Mouse (Mus musculus): ENCODE measurements around the gene Mical2. TPM values are rescaled to one million over a fixed set of nuclear protein-coding genes. Genes with fewer than 3 reads are reported as not detected.

Gene Mical2
- polyA plus RNA-seq, 1 experiment from 2014 or later = 105 TPM

DNA sequence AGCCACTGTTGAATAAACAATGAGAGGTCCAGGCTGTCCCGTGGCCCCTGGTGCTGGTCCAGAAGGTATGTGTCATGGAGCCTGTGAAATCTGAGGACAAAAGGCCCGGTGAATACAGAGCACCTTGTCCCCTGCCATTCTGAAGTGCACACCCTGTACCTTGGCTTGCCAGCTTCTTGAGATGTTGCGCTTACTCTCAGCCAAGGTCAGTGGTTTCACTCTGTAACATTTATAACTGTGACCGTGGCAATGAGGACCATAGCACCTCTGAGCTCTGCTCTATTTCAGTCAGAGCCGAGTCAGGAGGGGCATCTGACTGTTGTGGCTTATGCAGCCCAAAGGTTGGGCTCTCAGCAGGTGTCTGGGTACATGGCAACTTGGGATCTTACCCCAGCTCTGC, 31.4 kb upstream of the Mical2 start:
- H3K27ac ChIP-seq (replicated peaks) = no peak overlapping the region
- no peak overlapping the region for H3K9ac ChIP-seq
- H3K36me3 ChIP-seq = no peaks in the 10 kb centered on the region
- no peaks in the 10 kb centered on the region for H3K27me3 ChIP-seq (replicated peaks)
- WGBS = 57% methylated on average over 5 of the region's 5 CpGs
- peaks cover 14% of the 10 kb centered on the region for H3K4me1 ChIP-seq
- no peak overlapping the region for H3K4me3 ChIP-seq
- H3K4me2 ChIP-seq = no peak overlapping the region
- ATAC-seq (ENCODE audit: extremely low read depth, insufficient number of reproducible peaks, low FRiP score, low TSS enrichment) = no peak
- H3K9me3 ChIP-seq = no peaks in the 10 kb centered on the region

DNA sequence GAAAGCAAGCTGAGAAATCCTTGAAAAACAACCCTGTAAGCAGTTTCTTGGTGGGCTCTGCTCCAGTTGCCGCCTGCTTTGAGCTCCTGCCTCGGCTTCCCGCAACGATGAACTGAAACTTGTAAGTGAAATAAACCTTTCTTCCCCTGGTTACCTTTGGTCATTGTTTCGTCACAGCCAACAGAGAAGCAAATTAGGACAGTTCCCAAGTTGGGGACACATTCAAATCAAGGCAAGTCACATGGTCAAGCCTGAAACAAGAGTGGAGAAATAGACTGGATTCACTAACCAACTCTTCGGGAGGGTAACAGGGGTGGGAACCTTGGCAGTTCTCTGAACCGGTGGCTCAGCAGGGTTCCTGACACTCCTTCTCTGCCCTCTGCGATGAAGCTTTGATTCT, 28.2 kb upstream of the Mical2 start:
- Histone ChIP-seq H3K36me3 (no peaks in the 10 kb centered on the region), H3K9me3 (no peaks in the 10 kb centered on the region), H3K4me1 (peaks cover 13% of the 10 kb centered on the region), H3K4me3 (no peak overlapping the region), H3K4me2 (no peak overlapping the region), H3K9ac (no peak overlapping the region), H3K27me3 (replicated peaks) (no peaks in the 10 kb centered on the region), H3K27ac (replicated peaks) (no peak overlapping the region)
- no peak for ATAC-seq (ENCODE audit: extremely low read depth, insufficient number of reproducible peaks, low FRiP score, low TSS enrichment)
- WGBS = 66% methylated on average over 8 of the region's 8 CpGs

DNA sequence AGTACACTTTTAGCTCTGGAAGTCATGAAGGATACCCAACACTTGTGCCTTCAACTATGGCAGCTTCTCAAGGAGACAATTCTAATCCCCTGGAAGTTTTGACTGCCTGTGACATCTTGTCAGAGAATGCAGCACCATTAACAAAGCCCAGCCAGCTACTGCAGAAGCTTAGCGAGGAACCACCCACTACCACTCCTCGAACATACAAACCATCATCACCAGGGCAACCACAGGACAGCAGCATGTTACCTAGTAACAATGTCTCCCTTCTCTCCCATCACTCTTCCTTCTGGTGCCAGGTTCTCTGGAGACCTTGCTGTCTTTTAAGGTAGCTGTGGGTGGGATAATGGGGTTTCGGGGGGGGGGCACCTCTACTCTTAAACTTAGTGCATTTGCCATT, 26.3 kb upstream of the Mical2 start:
- Histone ChIP-seq H3K4me1 (peaks cover 32% of the 10 kb centered on the region), H3K4me3 (no peak overlapping the region), H3K9me3 (no peaks in the 10 kb centered on the region), H3K27ac (replicated peaks) (no peak overlapping the region), H3K36me3 (no peaks in the 10 kb centered on the region), H3K4me2 (no peak overlapping the region), H3K9ac (no peak overlapping the region), H3K27me3 (replicated peaks) (no peaks in the 10 kb centered on the region)
- no peak for ATAC-seq (ENCODE audit: extremely low read depth, insufficient number of reproducible peaks, low FRiP score, low TSS enrichment)
- 67% methylated on average over 3 of the region's 3 CpGs for WGBS

DNA sequence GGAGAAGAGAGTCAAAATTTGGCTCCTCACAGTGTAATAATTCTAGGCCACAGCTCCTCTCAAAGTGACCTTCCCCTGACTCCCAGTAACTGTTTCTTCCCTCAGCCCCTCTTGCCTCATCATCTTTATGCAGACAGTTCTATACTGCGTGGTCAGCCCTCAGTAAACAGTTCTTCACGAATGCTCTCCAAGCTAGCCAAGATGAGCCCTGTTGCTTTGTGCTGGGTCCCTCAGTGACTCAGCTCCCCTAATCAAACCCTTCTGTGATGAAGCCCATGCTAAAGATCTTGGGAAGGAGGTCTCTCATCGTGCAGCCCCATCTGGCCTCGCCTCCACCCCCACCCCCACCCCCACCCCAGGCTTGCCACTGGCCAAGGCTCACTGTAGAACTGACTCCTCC, 24.9 kb upstream of the Mical2 start:
- ATAC-seq (ENCODE audit: extremely low read depth, insufficient number of reproducible peaks, low FRiP score, low TSS enrichment) = no peak
- Histone ChIP-seq H3K4me1 (peaks cover 43% of the 10 kb centered on the region), H3K9ac (no peak overlapping the region), H3K9me3 (no peaks in the 10 kb centered on the region), H3K36me3 (no peaks in the 10 kb centered on the region), H3K27ac (replicated peaks) (no peak overlapping the region), H3K4me3 (no peak overlapping the region), H3K4me2 (no peak overlapping the region), H3K27me3 (replicated peaks) (no peaks in the 10 kb centered on the region)
- 53% methylated on average over 4 of the region's 4 CpGs for WGBS

DNA sequence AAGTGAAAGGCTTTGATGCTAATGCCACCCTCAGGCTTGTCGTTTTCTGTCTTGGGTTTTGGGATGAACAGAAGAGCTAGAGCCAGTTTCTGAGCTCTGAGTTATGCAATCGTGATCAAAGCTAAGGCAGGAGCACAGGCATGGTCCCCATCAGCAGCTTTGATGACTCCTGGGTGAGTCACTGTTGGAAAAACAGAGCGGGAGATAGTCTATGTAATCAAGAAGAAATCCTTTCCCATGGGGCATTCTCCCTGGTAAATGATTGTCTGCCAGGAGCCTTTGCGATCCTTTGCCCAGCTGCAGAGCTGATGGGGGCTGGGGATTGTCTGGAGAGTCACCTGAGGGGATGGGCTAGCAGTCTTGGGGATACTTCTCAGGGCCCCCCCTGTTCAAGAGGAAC, 23.5 kb upstream of the Mical2 start:
- Histone ChIP-seq H3K27me3 (replicated peaks) (no peaks in the 10 kb centered on the region), H3K9me3 (no peaks in the 10 kb centered on the region), H3K4me1 (peaks cover 43% of the 10 kb centered on the region), H3K36me3 (no peaks in the 10 kb centered on the region), H3K9ac (no peak overlapping the region), H3K27ac (replicated peaks) (no peak overlapping the region), H3K4me2 (no peak overlapping the region), H3K4me3 (no peak overlapping the region)
- WGBS = 43% methylated on average over 4 of the region's 4 CpGs
- no peak for ATAC-seq (ENCODE audit: extremely low read depth, insufficient number of reproducible peaks, low FRiP score, low TSS enrichment)

DNA sequence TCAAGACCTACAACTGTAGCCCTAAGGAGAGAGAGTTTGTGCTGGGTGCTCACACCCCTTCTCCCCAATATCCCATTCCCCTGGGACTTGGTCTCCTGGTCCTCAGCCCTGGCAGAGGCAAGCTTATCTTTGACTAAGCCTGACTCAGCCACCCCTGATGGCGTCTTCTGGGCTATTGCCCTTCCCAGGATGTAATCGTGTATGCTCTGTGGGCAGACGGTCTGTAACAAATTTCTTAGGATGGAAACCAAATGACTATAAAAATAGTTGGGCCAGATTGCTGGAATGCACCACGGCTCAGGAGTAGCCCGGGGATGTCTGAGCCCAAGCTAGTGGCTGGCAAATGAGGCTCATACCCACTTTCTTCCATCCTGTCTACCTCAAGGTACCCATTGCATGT, 22.8 kb upstream of the Mical2 start:
- H3K27me3 ChIP-seq (replicated peaks) = no peaks in the 10 kb centered on the region
- no peak overlapping the region for H3K4me2 ChIP-seq
- 72% methylated on average over 5 of the region's 5 CpGs for WGBS
- H3K9me3 ChIP-seq = no peaks in the 10 kb centered on the region
- H3K4me3 ChIP-seq = no peak overlapping the region
- no peaks in the 10 kb centered on the region for H3K36me3 ChIP-seq
- peaks cover 42% of the 10 kb centered on the region for H3K4me1 ChIP-seq
- no peak overlapping the region for H3K27ac ChIP-seq (replicated peaks)
- H3K9ac ChIP-seq = no peak overlapping the region
- no peak for ATAC-seq (ENCODE audit: extremely low read depth, insufficient number of reproducible peaks, low FRiP score, low TSS enrichment)

DNA sequence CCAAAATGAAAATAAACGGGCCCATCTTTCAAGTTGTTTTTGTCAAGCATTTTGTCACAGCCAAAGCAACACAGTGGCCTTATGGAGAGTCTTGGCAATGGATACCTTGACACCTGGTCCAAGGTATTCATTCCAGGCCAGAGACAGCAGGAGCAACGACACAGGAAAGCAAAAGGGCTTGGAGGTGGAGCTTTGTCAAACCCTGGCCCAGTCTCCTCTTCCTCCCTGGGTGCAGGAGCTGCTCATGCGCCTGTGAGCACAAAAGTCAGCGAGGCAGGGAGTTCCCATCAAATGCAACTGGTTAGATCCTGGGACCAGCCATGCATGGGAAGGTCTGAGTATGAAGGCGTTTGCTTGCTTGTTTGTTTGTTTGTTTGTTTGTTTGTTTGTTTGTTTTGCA, 21.7 kb upstream of the Mical2 start:
- no peak overlapping the region; the same call in 1 of the 2 replicates for H3K4me2 ChIP-seq
- no peaks in the 10 kb centered on the region for H3K27me3 ChIP-seq (replicated peaks)
- 64% methylated on average over 5 of the region's 5 CpGs for WGBS
- peak overlapping the region; percentile 93 for H3K27ac ChIP-seq (replicated peaks)
- no peak for ATAC-seq (ENCODE audit: extremely low read depth, insufficient number of reproducible peaks, low FRiP score, low TSS enrichment)
- H3K36me3 ChIP-seq = no peaks in the 10 kb centered on the region
- H3K9me3 ChIP-seq = no peaks in the 10 kb centered on the region
- H3K9ac ChIP-seq = 0 out of 2 replicates have a peak overlapping the region, but pooled peaks have one; percentile 66
- H3K4me1 ChIP-seq = peaks cover 48% of the 10 kb centered on the region
- no peak overlapping the region for H3K4me3 ChIP-seq

DNA sequence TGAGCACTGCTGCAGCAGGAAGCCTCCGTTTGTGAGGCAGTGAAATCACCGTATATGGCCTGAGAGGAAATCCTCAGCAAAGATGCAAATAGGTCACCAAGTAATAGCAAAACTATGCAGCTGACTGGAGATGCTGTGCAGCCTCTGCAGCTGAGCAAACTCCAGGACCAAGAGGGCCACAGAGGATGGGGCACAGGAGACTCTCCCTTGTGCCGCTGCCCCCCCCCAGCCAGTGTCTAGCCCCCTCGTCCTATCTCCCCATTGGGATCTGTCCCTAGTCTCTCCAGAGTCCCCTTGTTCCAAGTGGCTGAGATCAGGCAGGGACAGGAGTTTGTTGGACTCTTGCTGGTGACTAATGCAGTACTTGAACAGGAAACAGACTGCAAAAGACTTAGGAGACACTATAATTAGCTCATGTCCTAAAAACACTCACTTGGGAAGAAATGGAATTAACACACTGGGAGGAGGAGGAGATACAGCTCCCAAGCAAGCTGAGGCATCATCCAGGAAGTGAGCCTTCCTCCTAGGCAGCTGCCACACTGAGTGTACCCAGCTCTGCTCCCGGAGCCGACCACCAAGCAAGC, 21.2 kb upstream of the Mical2 start:
- Histone ChIP-seq H3K27ac (replicated peaks) (peak overlapping the region; percentile 93), H3K4me2 (peak overlapping the region; percentile 31; the same call in 1 of the 2 replicates), H3K9ac (peak overlapping the region; percentile 66), H3K4me3 (no peak overlapping the region), H3K27me3 (replicated peaks) (no peaks in the 10 kb centered on the region), H3K36me3 (no peaks in the 10 kb centered on the region), H3K4me1 (peaks cover 54% of the 10 kb centered on the region), H3K9me3 (no peaks in the 10 kb centered on the region)
- 22% methylated on average over 6 of the region's 6 CpGs for WGBS
- ATAC-seq (ENCODE audit: extremely low read depth, insufficient number of reproducible peaks, low FRiP score, low TSS enrichment) = no peak; the same call in 1 of the 2 replicates

DNA sequence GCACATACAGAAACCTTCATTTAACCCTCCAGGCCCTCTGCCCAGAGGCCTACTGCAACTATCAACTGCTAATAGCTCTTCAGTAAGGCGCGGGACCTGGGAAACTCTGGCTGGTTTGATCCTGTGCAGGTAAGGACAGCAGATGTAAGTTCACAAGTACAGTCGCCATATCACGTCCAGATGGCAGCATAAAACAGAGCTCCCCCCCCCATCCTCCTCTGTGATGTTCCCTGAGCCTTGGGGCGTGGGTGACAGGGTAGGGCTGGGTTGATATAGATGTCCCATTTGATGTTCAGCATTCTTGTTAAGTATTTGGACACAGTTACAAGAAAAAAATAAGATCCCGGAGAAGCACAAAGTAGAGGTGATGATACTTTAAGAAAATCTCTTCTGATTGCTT, 20.1 kb upstream of the Mical2 start:
- no peak overlapping the region for H3K9ac ChIP-seq
- no peaks in the 10 kb centered on the region for H3K27me3 ChIP-seq (replicated peaks)
- H3K4me2 ChIP-seq = no peak overlapping the region
- no peaks in the 10 kb centered on the region for H3K9me3 ChIP-seq
- WGBS = 86% methylated on average over 6 of the region's 6 CpGs
- H3K4me1 ChIP-seq = peaks cover 62% of the 10 kb centered on the region
- peak overlapping the region; percentile 93 for H3K27ac ChIP-seq (replicated peaks)
- ATAC-seq (ENCODE audit: extremely low read depth, insufficient number of reproducible peaks, low FRiP score, low TSS enrichment) = no peak
- H3K36me3 ChIP-seq = no peaks in the 10 kb centered on the region
- no peak overlapping the region for H3K4me3 ChIP-seq

DNA sequence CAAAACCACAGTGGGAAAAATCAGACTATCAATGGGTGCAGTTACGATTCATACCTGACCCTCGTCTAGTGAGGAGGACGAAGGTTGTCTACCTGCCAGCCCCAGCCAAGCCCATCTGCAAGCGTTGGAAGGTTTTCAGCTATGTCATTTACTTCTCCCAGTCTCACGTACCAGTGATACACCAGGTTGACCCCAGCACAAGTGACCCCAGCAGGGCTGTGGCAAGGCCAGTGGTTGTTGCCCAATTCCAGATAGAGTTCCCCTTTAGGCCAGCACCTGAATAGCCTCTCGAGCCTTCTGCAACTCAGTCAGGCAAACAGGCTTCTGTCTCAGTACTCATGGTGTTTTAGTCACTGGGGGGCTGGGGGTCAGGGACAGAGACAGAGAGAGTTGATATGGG, 17.9 kb upstream of the Mical2 start:
- Histone ChIP-seq H3K27me3 (replicated peaks) (no peaks in the 10 kb centered on the region), H3K9me3 (no peaks in the 10 kb centered on the region), H3K4me2 (no peak overlapping the region), H3K4me3 (no peak overlapping the region), H3K36me3 (no peaks in the 10 kb centered on the region), H3K4me1 (peaks cover 61% of the 10 kb centered on the region), H3K9ac (no peak overlapping the region), H3K27ac (replicated peaks) (peak overlapping the region; percentile 73)
- 85% methylated on average over 6 of the region's 6 CpGs for WGBS
- no peak for ATAC-seq (ENCODE audit: extremely low read depth, insufficient number of reproducible peaks, low FRiP score, low TSS enrichment)

DNA sequence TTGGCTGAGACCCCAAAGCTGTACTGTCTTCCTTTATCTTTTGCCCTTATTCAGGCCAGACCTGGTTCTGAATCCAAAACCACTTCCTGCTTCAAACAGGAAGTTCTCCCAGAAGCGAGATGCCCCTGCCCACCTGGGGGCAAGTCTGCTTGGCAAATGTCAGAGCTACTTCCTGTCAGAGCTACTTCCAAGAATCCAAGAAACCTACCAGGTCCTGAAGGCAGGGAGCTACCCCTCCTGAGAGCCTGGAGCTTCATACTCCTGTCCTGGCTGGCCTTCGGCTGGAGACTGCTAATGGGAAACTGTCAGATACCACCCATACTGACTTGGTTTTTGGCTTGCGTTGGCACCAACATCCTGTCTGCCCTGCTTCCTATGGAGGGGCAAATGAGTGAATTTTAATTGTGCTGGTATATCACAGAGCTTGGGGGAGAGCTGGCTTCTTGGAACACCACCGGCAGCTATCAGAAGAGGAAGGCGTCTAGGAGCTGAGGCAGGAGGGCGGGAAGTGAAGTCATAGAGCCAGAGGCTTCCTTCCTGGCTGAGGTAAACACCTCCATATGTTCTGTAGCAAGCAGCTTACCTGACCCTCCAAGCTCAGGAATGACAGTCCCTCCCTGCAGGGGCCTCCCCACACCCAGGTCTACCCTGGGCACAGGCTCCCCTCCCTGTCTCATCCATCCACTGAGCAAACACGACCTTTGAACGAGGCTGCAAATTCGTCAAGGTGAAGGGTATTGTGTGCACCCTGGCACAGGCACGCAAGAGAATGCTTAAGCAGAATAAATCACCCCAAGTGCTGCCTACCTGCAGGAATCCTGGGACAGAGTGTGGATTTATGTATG, 17.1 kb upstream of the Mical2 start:
- Histone ChIP-seq H3K27ac (replicated peaks) (peak overlapping the region; percentile 73), H3K4me2 (no peak overlapping the region), H3K9me3 (no peaks in the 10 kb centered on the region), H3K27me3 (replicated peaks) (no peaks in the 10 kb centered on the region), H3K36me3 (no peaks in the 10 kb centered on the region), H3K4me3 (no peak overlapping the region), H3K4me1 (peaks cover 61% of the 10 kb centered on the region), H3K9ac (peak overlapping the region; percentile 51; the same call in 1 of the 2 replicates)
- no peak for ATAC-seq (ENCODE audit: extremely low read depth, insufficient number of reproducible peaks, low FRiP score, low TSS enrichment)
- WGBS = 47% methylated on average over 10 of the region's 10 CpGs

DNA sequence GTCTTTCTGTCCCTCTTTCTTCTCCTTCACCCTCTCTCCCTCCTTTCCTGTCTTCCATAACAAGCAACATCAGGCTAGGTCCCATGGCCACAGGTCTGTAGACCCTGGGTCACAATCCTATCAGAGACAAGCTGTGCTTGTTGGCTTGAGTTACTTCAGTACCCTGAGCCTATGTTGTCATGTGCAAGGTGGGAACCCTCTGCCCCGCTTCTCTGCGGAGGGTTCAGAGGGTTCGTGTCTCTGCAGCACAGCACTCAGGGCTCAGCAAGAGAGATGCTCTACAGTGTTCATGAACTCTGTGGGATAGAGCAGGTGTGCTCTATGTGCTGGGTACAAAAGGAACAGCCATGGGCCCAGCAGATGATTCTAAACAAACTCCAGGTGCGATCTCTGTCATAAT, 16.0 kb upstream of the Mical2 start:
- Histone ChIP-seq H3K36me3 (no peaks in the 10 kb centered on the region), H3K9me3 (no peaks in the 10 kb centered on the region), H3K27ac (replicated peaks) (no peak overlapping the region), H3K9ac (no peak overlapping the region), H3K4me1 (peaks cover 61% of the 10 kb centered on the region), H3K27me3 (replicated peaks) (no peaks in the 10 kb centered on the region), H3K4me3 (no peak overlapping the region), H3K4me2 (no peak overlapping the region)
- 84% methylated on average over 4 of the region's 4 CpGs for WGBS
- ATAC-seq (ENCODE audit: extremely low read depth, insufficient number of reproducible peaks, low FRiP score, low TSS enrichment) = no peak

Data from heart, embryonic 13.5 days (tissue).